9 mouse cellular contexts compared by ENCODE assay signal in the genomic region with DNA sequence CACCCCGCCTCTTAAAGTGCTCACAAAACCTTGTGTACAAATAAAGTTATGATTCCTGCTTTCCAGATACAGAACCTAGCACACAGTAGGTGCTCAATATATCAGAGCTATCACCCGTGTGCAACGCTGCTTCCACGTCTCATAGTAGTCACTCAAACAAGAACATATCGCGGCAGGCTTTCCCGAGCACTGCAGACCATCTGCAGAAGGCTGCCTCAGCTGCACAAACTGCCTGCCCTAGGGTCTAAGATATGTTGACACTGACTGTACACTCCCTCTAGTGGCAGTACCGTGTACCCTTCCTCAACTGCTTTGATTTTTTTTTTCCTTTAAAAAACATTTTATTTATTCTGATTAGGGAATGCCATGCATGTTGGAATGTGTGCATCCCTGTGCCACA. TPM values are rescaled to one million over a fixed set of nuclear protein-coding genes. Genes with fewer than 3 reads are reported as not detected.
DNase-seq lines count a peak whose midpoint lies in the region; ATAC-seq and TF ChIP-seq lines count a peak whose summit lies in the region.
"Had no signal": no experiment of that assay in that cellular context is flagged by ENCODE, and none has a peak within 500 bp of the region (broad histone marks: within the 10 kb centered on the region; RNA-seq: fewer than 3 reads in every experiment).

No protein-coding gene starts in this region.

- H3K9me3 ChIP-seq in heart, embryonic 13.5 days, result no peaks in the 10 kb centered on the region
- H3K9me3 ChIP-seq in limb, embryonic 11.5 days (ENCODE audit: control insufficient read depth, low read length), result no peaks in the 10 kb centered on the region
- H3K9me3 ChIP-seq: G1E had no signal

- H3K36me3 ChIP-seq in heart, embryonic 13.5 days, result no peaks in the 10 kb centered on the region
- no peaks in the 10 kb centered on the region for H3K36me3 ChIP-seq in limb, embryonic 11.5 days (ENCODE audit: control insufficient read depth, insufficient read depth, low read length)
- H3K36me3 ChIP-seq in small intestine, adult 2 months (ENCODE audit: control insufficient read depth, insufficient read depth, low read length), result no peaks in the 10 kb centered on the region
- H3K36me3 ChIP-seq: G1E had no signal

- WGBS in heart, embryonic 13.5 days, result 35% methylated on average over 8 of the region's 8 CpGs
- WGBS in limb, embryonic 11.5 days, result 51% methylated on average over 8 of the region's 8 CpGs
- WGBS in small intestine, adult 2 months, result 6% methylated on average over 8 of the region's 8 CpGs

- TF ChIP-seq CTCF in small intestine, adult 2 months (IDR thresholded peaks at IDR 0.05; ENCODE audit: extremely low read depth, insufficient read length, insufficient replicate concordance, low read depth, low read length), result peak; percentile 45; the same call in 1 of the 2 replicates

- H3K4me2 ChIP-seq in heart, embryonic 13.5 days, result peak overlapping the region; percentile 32; the same call in 1 of the 2 replicates
- no peak overlapping the region for H3K4me2 ChIP-seq in limb, embryonic 11.5 days (ENCODE audit: low read depth, severe bottlenecking)

- H3K27me3 ChIP-seq in heart, embryonic 13.5 days (replicated peaks), result no peaks in the 10 kb centered on the region
- no peaks in the 10 kb centered on the region for H3K27me3 ChIP-seq in limb, embryonic 11.5 days (ENCODE audit: control insufficient read depth, insufficient read depth, low read length)
- no peaks in the 10 kb centered on the region for H3K27me3 ChIP-seq in small intestine, adult 2 months (ENCODE audit: control insufficient read depth, insufficient read depth, low read length)

- TF ChIP-seq POLR2A in small intestine, adult 2 months (IDR thresholded peaks at IDR 0.05; ENCODE audit: low read depth, low read length), result no peak

- no peak overlapping the region for H3K4me3 ChIP-seq in heart, embryonic 13.5 days
- H3K4me3 ChIP-seq in limb, embryonic 11.5 days (ENCODE audit: low read depth, low read length), result no peak overlapping the region
- H3K4me3 ChIP-seq in small intestine, adult 2 months (ENCODE audit: low read depth, low read length), result peak overlapping the region; percentile 27; the same call in 1 of the 2 replicates

- no peak overlapping the region for H3K27ac ChIP-seq in heart, embryonic 13.5 days (replicated peaks)
- H3K27ac ChIP-seq in limb, embryonic 11.5 days (replicated peaks; ENCODE audit: low read depth, low read length), result no peak overlapping the region
- H3K27ac ChIP-seq in small intestine, adult 2 months (ENCODE audit: insufficient read depth, low read depth, low read length), result no peak overlapping the region

- H3K4me1 ChIP-seq in heart, embryonic 13.5 days, result peaks cover 3% of the 10 kb centered on the region; the same call in 1 of the 2 replicates
- no peaks in the 10 kb centered on the region for H3K4me1 ChIP-seq in limb, embryonic 11.5 days (ENCODE audit: control insufficient read depth, insufficient read depth, low read length)
- peaks cover 5% of the 10 kb centered on the region; the same call in 1 of the 2 replicates for H3K4me1 ChIP-seq in small intestine, adult 2 months (ENCODE audit: control insufficient read depth, insufficient read depth, insufficient read length, low read length)

- H3K9ac ChIP-seq in heart, embryonic 13.5 days, result no peak overlapping the region
- H3K9ac ChIP-seq in limb, embryonic 11.5 days (ENCODE audit: low read length), result no peak overlapping the region

- peak; percentile 13 for DNase-seq in cerebellum, adult 11 months
- no peak for DNase-seq in cerebellum, adult 8-10 months
- peak; percentile 39 for DNase-seq in 416B (ENCODE audit: low read depth)
- peak; percentile 75 to 80 for DNase-seq in cerebellum, postnatal 10 days
- peak; percentile 62 for DNase-seq in limb, embryonic 11.5 days (ENCODE audit: low spot score)
- DNase-seq in left cerebral cortex, adult 18-20 months (ENCODE audit: low spot score in 2 of 2), result no peak

- no peak for ATAC-seq in heart, embryonic 13.5 days (ENCODE audit: extremely low read depth, insufficient number of reproducible peaks, low FRiP score, low TSS enrichment)
- ATAC-seq in limb, embryonic 11.5 days (ENCODE audit: insufficient number of reproducible peaks, low FRiP score, low TSS enrichment, low read depth), result no peak

RNA-seq across cellular contexts. Expression of a gene that starts 40.2 kb away (rescaled TPM):
- 6.2 and 6.3 TPM in 2 replicates for polyA plus RNA-seq in heart, embryonic 13.5 days (2015; fragmentation: Nextera tagmentation; extraction: Ambion mirVana)
- 8.6 and 9.0 TPM in 2 replicates for polyA plus RNA-seq in limb, embryonic 11.5 days (2014; fragmentation: Nextera tagmentation; extraction: Ambion mirVana)
- 4.2 and 11.0 TPM in 2 replicates for polyA plus RNA-seq in small intestine, adult 2 months (2012; rRNA removed)
- total RNA-seq in left cerebral cortex, adult 18-20 months (2021), result 10 to 100 TPM; 47.4 to 54.1 TPM

Comparison
In these comparisons a context has a peak if more than half of its experiments do, and no peak if none do; other contexts are left out.
1. DNase-seq: peak in cerebellum, adult 11 months (single experiment), 416B (single experiment), cerebellum, postnatal 10 days (2 of 2) and limb, embryonic 11.5 days (single experiment); none in cerebellum, adult 8-10 months (single experiment) and left cerebral cortex, adult 18-20 months (0 of 2).